Mouse (Mus musculus): ENCODE data around the gene Ctdspl2. TPM values are rescaled to one million over a fixed set of nuclear protein-coding genes. Genes with fewer than 3 reads are reported as not detected.
"Not testable (repeated sequence)": the region's sequence is repeated elsewhere in the genome, so short reads cannot be mapped to it uniquely, and the experiment has no call there.

Gene Ctdspl2
- polyA plus RNA-seq (2016; fragmentation: Nextera tagmentation; extraction: Ambion mirVana), result 61.3 and 66.3 TPM in 2 replicates

DNA sequence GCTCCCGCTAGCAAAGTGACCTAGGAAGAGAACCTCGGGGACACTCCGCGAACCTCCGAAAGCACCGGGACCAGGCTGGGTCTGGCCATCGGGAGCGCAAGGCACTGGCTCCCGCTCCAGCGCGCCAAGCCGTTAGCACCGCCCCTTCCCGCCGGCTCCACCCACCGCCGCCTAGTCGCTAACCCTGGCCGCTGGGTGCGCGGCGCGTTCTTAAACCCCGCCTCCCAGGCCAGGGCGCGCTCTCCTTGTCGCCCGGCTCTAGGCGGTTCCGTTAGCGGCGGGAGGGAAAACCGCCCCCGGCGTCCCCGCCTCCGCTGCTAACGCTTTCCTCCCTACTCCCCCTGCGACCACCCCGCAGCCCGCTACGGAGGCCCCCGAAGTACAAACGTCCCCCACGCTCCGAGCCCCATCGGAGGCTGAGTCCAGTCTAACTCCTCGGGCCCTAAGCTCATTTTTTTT, at the start of gene Ctdspl2, which contains the start of gene Mageb3:
Gene Ctdspl2 (plus strand): TSS at position 237 of the 459 bp plus-strand sequence.
Gene Mageb3 (minus strand): TSS at position 328 of the 459 bp plus-strand sequence.
- Histone ChIP-seq H3K4me3 (peak within 1 kb of the TSS; percentile 74), H3K9me3 (no peaks in the 10 kb centered on the region), H3K27me3 (ENCODE audit: poor library complexity, severe bottlenecking) (no peaks in the 10 kb centered on the region; the same call in 1 of the 2 replicates), H3K4me1 (peaks cover 27% of the 10 kb centered on the region), H3K27ac (peak within 1 kb of the TSS; percentile 93), H3K36me3 (replicated peaks) (peaks cover 18% of the 10 kb centered on the region)
- peak; percentile 94 for DNase-seq (ENCODE audit: extremely low spot score, low spot score)
- under 1% methylated on average over 48 of the region's 48 CpGs for WGBS

- DNase-seq (ENCODE audit: extremely low spot score, low spot score), result no peak
- Histone ChIP-seq H3K4me1 (no peaks in the 10 kb centered on the region), H3K4me3 (no peak overlapping the region), H3K36me3 (replicated peaks) (peaks cover 64% of the 10 kb centered on the region), H3K9me3 (no peaks in the 10 kb centered on the region), H3K27me3 (ENCODE audit: poor library complexity, severe bottlenecking) (no peaks in the 10 kb centered on the region), H3K27ac (no peak overlapping the region)
- WGBS, result 88% methylated on average over 3 of the region's 3 CpGs
Measured at GRCm38 (mm10) chr2:121909975-121910374, 45.8 kb upstream of the Ctdspl2 start.

DNA sequence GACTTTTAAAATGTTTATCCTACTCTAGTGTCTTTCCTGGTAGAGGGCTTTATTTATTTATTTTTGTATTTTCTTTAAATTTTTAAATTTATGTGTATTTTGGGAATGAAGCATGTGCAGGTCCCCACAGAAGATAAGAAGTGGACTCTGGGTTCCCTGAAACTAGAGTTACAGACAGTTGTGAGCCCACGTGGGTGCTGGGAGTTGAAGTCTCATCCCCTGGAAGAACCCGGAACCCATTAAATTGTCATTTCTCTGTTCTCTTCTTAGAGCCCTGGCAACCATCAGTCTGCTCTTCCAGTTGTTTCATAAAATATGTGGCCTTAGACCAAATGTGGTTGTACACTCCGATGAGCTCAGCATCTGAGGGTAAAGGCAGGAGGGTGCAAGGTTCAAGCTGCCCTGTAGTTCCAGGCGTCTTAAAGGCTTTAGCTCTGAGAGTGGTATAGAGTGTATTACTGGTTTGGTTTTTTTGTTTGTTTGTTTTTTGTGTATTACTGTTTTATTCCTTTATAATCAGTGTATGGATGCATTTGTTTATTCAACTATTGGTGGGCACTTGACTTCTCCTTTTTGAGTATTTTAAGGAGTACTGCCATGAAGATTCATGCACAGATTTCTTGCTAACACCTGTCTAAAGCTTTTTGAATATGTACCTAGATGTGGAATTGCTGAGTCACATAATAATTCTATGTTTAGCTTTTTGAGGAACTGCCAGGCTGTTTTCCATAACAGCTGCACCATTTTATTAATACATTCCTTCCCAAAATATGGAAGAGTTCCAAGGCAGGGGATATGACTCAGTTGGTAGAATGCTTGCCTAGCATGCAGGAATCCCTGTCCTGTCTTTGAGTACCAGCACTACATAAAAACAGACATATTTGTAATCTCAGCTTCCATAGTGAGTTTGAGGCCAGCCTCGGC, 39.5 kb upstream of the Ctdspl2 start:
- DNase-seq (ENCODE audit: extremely low spot score, low spot score), result no peak
- no peaks in the 10 kb centered on the region for H3K4me1 ChIP-seq
- H3K36me3 ChIP-seq (replicated peaks), result peaks cover 34% of the 10 kb centered on the region
- no peak overlapping the region for H3K27ac ChIP-seq
- WGBS, result 92% methylated on average over 5 of the region's 5 CpGs
- no peaks in the 10 kb centered on the region for H3K9me3 ChIP-seq
- H3K4me3 ChIP-seq, result no peak overlapping the region
- H3K27me3 ChIP-seq (ENCODE audit: poor library complexity, severe bottlenecking), result no peaks in the 10 kb centered on the region

DNA sequence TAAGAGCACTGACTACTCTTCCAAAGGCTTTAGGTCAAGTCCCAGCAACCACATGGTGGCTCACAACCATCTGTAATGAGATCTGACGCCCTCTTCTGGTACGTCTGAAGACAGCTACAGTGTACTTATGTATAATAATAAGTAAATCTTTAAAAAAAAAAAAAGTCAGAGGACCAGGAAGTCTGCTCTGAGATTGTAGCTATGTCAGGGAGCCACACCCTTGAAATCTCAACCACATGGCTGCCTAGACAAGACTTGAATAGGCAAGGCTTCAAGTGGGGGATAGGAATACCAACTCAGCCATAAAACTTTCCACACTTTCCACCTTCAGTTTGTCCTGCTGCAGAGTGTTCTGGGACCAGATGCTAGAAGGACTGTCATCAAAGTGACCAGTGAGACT, 18.2 kb upstream of the Ctdspl2 start:
- WGBS, result 78% methylated on average over 2 of the region's 2 CpGs
- not testable (repeated sequence) for H3K4me1 ChIP-seq; H3K27ac ChIP-seq; H3K9me3 ChIP-seq; H3K4me3 ChIP-seq; DNase-seq (ENCODE audit: extremely low spot score, low spot score); H3K27me3 ChIP-seq (ENCODE audit: poor library complexity, severe bottlenecking)
- H3K36me3 ChIP-seq (replicated peaks), result peaks cover 21% of the 10 kb centered on the region

- Histone ChIP-seq H3K9me3 (no peaks in the 10 kb centered on the region), H3K4me1 (no peaks in the 10 kb centered on the region), H3K27ac (no peak overlapping the region), H3K4me3 (no peak overlapping the region), H3K27me3 (ENCODE audit: poor library complexity, severe bottlenecking) (no peaks in the 10 kb centered on the region), H3K36me3 (replicated peaks) (no peaks in the 10 kb centered on the region)
- WGBS, result 86% methylated on average over 3 of the region's 3 CpGs
- DNase-seq (ENCODE audit: extremely low spot score, low spot score), result no peak
Measured at GRCm38 (mm10) chr2:121943364-121943763, 12.4 kb upstream of the Ctdspl2 start.

DNA sequence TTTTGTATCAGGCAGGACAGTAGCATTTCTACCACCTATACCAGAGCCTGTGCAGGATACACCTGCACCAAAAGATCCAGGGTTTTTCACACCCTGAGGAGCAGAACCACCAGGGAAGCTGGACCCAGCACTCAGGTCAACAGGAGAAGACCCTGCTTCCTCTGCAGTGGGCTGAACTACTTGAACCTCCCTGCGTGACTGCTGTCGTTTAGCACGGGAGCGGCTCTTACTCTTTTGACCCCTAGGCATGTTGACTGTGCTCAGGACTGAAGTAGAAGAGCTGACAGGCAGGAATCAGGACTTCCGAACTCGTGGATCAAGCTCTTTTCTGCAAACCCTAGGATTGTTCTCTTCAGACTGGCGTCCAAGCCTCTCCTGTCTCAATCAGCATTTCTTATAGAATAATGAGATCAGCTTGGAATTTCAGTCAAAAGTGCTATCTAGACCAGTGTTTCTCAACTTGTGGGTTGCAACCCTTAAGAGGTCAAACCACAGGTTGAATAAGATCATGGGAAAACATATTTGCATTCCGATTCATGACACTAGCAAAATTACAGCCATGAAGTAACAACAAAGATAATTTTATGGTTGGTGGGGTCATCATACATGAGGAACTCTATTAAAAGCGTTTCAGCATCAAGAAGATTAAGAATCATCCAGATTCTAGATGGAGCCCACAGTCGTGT, 687 bp upstream of the Ctdspl2 start:
- Histone ChIP-seq H3K36me3 (replicated peaks) (peaks cover 11% of the 10 kb centered on the region), H3K4me1 (peaks cover 27% of the 10 kb centered on the region), H3K9me3 (no peaks in the 10 kb centered on the region), H3K27me3 (ENCODE audit: poor library complexity, severe bottlenecking) (no peaks in the 10 kb centered on the region; the same call in 1 of the 2 replicates), H3K4me3 (peak overlapping the region; percentile 74), H3K27ac (peak overlapping the region; percentile 93)
- DNase-seq (ENCODE audit: extremely low spot score, low spot score), result no peak
- 19% methylated on average over 10 of the region's 10 CpGs for WGBS

GRCm38 (mm10) chr2:121956224-121957018, 620 bp downstream of the Ctdspl2 start:
- Histone ChIP-seq H3K4me3 (peak overlapping the region; percentile 74), H3K9me3 (no peaks in the 10 kb centered on the region), H3K4me1 (peaks cover 27% of the 10 kb centered on the region), H3K36me3 (replicated peaks) (peaks cover 24% of the 10 kb centered on the region), H3K27me3 (ENCODE audit: poor library complexity, severe bottlenecking) (no peaks in the 10 kb centered on the region; the same call in 1 of the 2 replicates), H3K27ac (peak overlapping the region; percentile 93)
- under 1% methylated on average over 46 of the region's 47 CpGs for WGBS
- DNase-seq (ENCODE audit: extremely low spot score, low spot score), result peak; percentile 96

DNA sequence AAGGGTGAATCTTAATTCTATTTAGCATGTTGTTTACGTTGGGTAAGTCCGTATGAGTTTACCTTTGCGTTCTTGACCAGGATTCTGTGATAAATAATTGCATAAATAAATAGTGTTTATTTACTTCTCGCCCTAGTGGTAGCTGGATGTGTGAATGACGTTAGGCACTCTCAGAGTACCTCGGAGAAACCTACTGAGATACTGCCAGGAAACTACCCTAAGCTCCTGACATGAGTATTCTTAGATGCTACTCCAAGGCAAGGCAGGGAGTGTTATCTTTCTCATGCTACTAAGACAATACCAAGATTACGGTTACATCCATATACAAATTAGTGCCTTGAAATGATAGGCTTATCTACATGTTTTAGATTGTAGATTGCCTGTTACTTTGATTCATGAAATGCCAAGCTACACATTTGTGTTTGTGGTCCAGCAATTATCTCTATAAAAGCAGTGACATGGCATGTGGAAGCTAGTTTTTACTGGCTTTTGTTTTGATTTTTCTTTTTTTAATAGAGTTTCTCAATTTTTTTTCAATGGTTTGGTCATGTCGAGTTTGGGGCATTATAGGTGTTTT, 1.5 kb downstream of the Ctdspl2 start:
- peaks cover 27% of the 10 kb centered on the region for H3K4me1 ChIP-seq
- WGBS, result 17% methylated on average over 8 of the region's 8 CpGs
- DNase-seq (ENCODE audit: extremely low spot score, low spot score), result no peak
- H3K4me3 ChIP-seq, result peak overlapping the region; percentile 74
- no peaks in the 10 kb centered on the region for H3K9me3 ChIP-seq
- no peaks in the 10 kb centered on the region; the same call in 1 of the 2 replicates for H3K27me3 ChIP-seq (ENCODE audit: poor library complexity, severe bottlenecking)
- peaks cover 33% of the 10 kb centered on the region for H3K36me3 ChIP-seq (replicated peaks)
- H3K27ac ChIP-seq, result peak overlapping the region; percentile 93

GRCm38 (mm10) chr2:121995738-121996137, 39.9 kb downstream of the Ctdspl2 start:
- Histone ChIP-seq H3K27me3 (ENCODE audit: poor library complexity, severe bottlenecking) (no peaks in the 10 kb centered on the region), H3K4me1 (no peaks in the 10 kb centered on the region), H3K4me3 (no peak overlapping the region), H3K9me3 (no peaks in the 10 kb centered on the region), H3K27ac (no peak overlapping the region), H3K36me3 (replicated peaks) (peaks cover 87% of the 10 kb centered on the region)
- DNase-seq (ENCODE audit: extremely low spot score, low spot score), result no peak
- WGBS, result 94% methylated on average over 1 of the region's 1 CpGs

GRCm38 (mm10) chr2:122008832-122009231, 53.0 kb downstream of the Ctdspl2 start:
- Histone ChIP-seq H3K27me3 (ENCODE audit: poor library complexity, severe bottlenecking) (no peaks in the 10 kb centered on the region), H3K36me3 (replicated peaks) (peaks cover 89% of the 10 kb centered on the region), H3K4me1 (no peaks in the 10 kb centered on the region), H3K9me3 (no peaks in the 10 kb centered on the region), H3K4me3 (no peak overlapping the region), H3K27ac (no peak overlapping the region)
- no peak for DNase-seq (ENCODE audit: extremely low spot score, low spot score)
- 91% methylated on average over 3 of the region's 3 CpGs for WGBS

DNA sequence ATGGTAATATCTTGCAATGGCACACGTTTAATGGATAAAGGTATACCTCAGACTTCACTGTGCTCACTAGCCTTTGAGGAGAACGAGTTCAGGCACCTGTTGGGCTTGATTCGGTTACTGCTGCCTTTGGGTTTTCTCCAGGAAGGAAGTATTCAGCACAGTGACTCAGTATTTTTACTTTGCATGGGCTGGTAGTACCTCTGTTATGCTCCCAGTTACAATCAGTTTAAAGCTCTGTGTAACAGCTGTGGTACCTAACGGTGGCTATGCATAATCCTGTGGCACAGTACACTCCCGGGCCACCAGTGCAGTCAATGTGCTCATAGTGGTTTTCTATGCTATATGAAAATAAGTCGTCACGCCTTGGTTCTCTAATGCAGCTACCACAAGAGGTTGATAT, 55.6 kb downstream of the Ctdspl2 start:
- peaks cover 88% of the 10 kb centered on the region for H3K36me3 ChIP-seq (replicated peaks)
- H3K9me3 ChIP-seq, result no peaks in the 10 kb centered on the region
- no peak overlapping the region for H3K4me3 ChIP-seq
- H3K4me1 ChIP-seq, result no peaks in the 10 kb centered on the region
- DNase-seq (ENCODE audit: extremely low spot score, low spot score), result no peak
- no peaks in the 10 kb centered on the region for H3K27me3 ChIP-seq (ENCODE audit: poor library complexity, severe bottlenecking)
- no peak overlapping the region for H3K27ac ChIP-seq
- 94% methylated on average over 7 of the region's 7 CpGs for WGBS

- Histone ChIP-seq H3K9me3 (no peaks in the 10 kb centered on the region), H3K36me3 (replicated peaks) (peaks cover 26% of the 10 kb centered on the region), H3K27me3 (ENCODE audit: poor library complexity, severe bottlenecking) (no peaks in the 10 kb centered on the region), H3K4me3 (no peak overlapping the region), H3K4me1 (0 out of 2 replicates have a peak, but pooled peaks cover 2% of the 10 kb centered on the region), H3K27ac (no peak overlapping the region)
- DNase-seq (ENCODE audit: extremely low spot score, low spot score), result no peak
- 70% methylated on average over 1 of the region's 1 CpGs for WGBS
Measured at GRCm38 (mm10) chr2:122018705-122019104, 62.9 kb downstream of the Ctdspl2 start.
